9 mouse cellular contexts compared by ENCODE assay signal in genomic region chr15:79438209-79438810, GRCm38 (mm10). TPM values are rescaled to one million over a fixed set of nuclear protein-coding genes. Genes with fewer than 3 reads are reported as not detected.
A peak's percentile ranks its signal among the peaks of the same experiment; 100 is the strongest.
DNase-seq lines count a peak whose midpoint lies in the region; ATAC-seq and TF ChIP-seq lines count a peak whose summit lies in the region.
"Had no signal": no experiment of that assay in that cellular context is flagged by ENCODE, and none has a peak within 500 bp of the region (broad histone marks: within the 10 kb centered on the region; RNA-seq: fewer than 3 reads in every experiment).

No protein-coding gene starts in this region.

- H3K27me3 ChIP-seq in lung, embryonic 15.5 days = no peaks in the 10 kb centered on the region
- no peaks in the 10 kb centered on the region for H3K27me3 ChIP-seq in limb, embryonic 12.5 days
- no peaks in the 10 kb centered on the region for H3K27me3 ChIP-seq in stomach, embryonic 16.5 days (ENCODE audit: control insufficient read depth, insufficient read depth, low read length)

- peaks cover 35% of the 10 kb centered on the region for H3K36me3 ChIP-seq in lung, embryonic 15.5 days
- peaks cover 56% of the 10 kb centered on the region for H3K36me3 ChIP-seq in limb, embryonic 12.5 days
- H3K36me3 ChIP-seq in stomach, embryonic 16.5 days (ENCODE audit: control insufficient read depth, insufficient read depth, low read length) = peaks cover 6% of the 10 kb centered on the region; the same call in 1 of the 2 replicates

- peaks cover 78% of the 10 kb centered on the region for H3K4me1 ChIP-seq in lung, embryonic 15.5 days
- H3K4me1 ChIP-seq in limb, embryonic 12.5 days (replicated peaks) = peaks cover 41% of the 10 kb centered on the region
- H3K4me1 ChIP-seq in stomach, embryonic 16.5 days (ENCODE audit: control insufficient read depth, insufficient read depth, low read length) = peaks cover 49% of the 10 kb centered on the region

- peak; percentile 64 for DNase-seq in adrenal gland, postnatal 14 days
- no peak for DNase-seq in adrenal gland, adult 2 months
- DNase-seq in lung, postnatal 14 days = no peak
- no peak for DNase-seq in spleen, postnatal 14 days (ENCODE audit: low spot score in 2 of 2)
- no peak for DNase-seq in left cerebral cortex, adult 2 months (ENCODE audit: extremely low spot score in 1 of 2, low spot score in 2 of 2)
- DNase-seq: liver, embryonic 13.5 days had no signal

- no peak for ATAC-seq in lung, embryonic 15.5 days (ENCODE audit: borderline replicate concordance, extremely low read depth, low FRiP score, low TSS enrichment)
- no peak for ATAC-seq in limb, embryonic 12.5 days (ENCODE audit: insufficient number of reproducible peaks, insufficient read depth, low FRiP score, low TSS enrichment, low read depth)
- ATAC-seq in stomach, embryonic 16.5 days (ENCODE audit: insufficient read depth, low FRiP score) = no peak

- TF ChIP-seq CTCF in left cerebral cortex, adult 2 months (IDR thresholded peaks at IDR 0.05) = no peak

- no peaks in the 10 kb centered on the region for H3K9me3 ChIP-seq in lung, embryonic 15.5 days
- H3K9me3 ChIP-seq in limb, embryonic 12.5 days = 0 out of 2 replicates have a peak, but pooled peaks cover 6% of the 10 kb centered on the region
- H3K9me3 ChIP-seq in stomach, embryonic 16.5 days (replicated peaks; ENCODE audit: control insufficient read depth, low read length) = no peaks in the 10 kb centered on the region
- H3K9me3 ChIP-seq: liver, embryonic 13.5 days had no signal

- H3K4me3 ChIP-seq in lung, embryonic 15.5 days = no peak overlapping the region
- 0 out of 2 replicates have a peak overlapping the region, but pooled peaks have one; percentile 1 for H3K4me3 ChIP-seq in limb, embryonic 12.5 days (replicated peaks)
- no peak overlapping the region for H3K4me3 ChIP-seq in stomach, embryonic 16.5 days (replicated peaks; ENCODE audit: low read length)
- no peak overlapping the region for H3K4me3 ChIP-seq in left cerebral cortex, adult 2 months
- H3K4me3 ChIP-seq: liver, embryonic 13.5 days had no signal

- 0 out of 2 replicates have a peak overlapping the region, but pooled peaks have one; percentile 10 for H3K9ac ChIP-seq in lung, embryonic 15.5 days
- no peak overlapping the region for H3K9ac ChIP-seq in limb, embryonic 12.5 days (replicated peaks)
- H3K9ac ChIP-seq in stomach, embryonic 16.5 days (ENCODE audit: low read length) = peak overlapping the region; percentile 0; the same call in 1 of the 2 replicates
- H3K9ac ChIP-seq: liver, embryonic 13.5 days had no signal

- H3K27ac ChIP-seq in lung, embryonic 15.5 days = peak overlapping the region; percentile 12; the same call in 1 of the 2 replicates
- H3K27ac ChIP-seq in limb, embryonic 12.5 days = no peak overlapping the region
- 0 out of 2 replicates have a peak overlapping the region, but pooled peaks have one; percentile 6 for H3K27ac ChIP-seq in stomach, embryonic 16.5 days (ENCODE audit: low read length)
- H3K27ac ChIP-seq in left cerebral cortex, adult 2 months = no peak overlapping the region; the same call in 1 of the 2 replicates
- H3K27ac ChIP-seq: liver, embryonic 13.5 days had no signal

- intact Hi-C loops in left cerebral cortex, adult 2 months (cut with DNase I) = no loop called here

- H3K4me2 ChIP-seq in lung, embryonic 15.5 days = peak overlapping the region; percentile 7
- H3K4me2 ChIP-seq in limb, embryonic 12.5 days = peak overlapping the region; percentile 91
- no peak overlapping the region for H3K4me2 ChIP-seq in stomach, embryonic 16.5 days (ENCODE audit: low read depth, low read length)
- H3K4me2 ChIP-seq: liver, embryonic 13.5 days had no signal

- WGBS in lung, embryonic 15.5 days = 71% methylated on average over 6 of the region's 6 CpGs
- WGBS in limb, embryonic 12.5 days = 90% methylated on average over 6 of the region's 6 CpGs
- 71% methylated on average over 6 of the region's 6 CpGs for WGBS in stomach, embryonic 16.5 days

RNA-seq across cellular contexts. Expression of gene Csnk1e, which starts 17.1 kb away (rescaled TPM):
- 66.7 and 85.8 TPM in 2 replicates for total RNA-seq in adrenal gland, postnatal 14 days (2021)
- 10 to 100 TPM; 74.6 to 87.7 TPM for total RNA-seq in adrenal gland, adult 2 months (2021)
- polyA plus RNA-seq in adrenal gland, adult 2 months (2012; rRNA removed) = 59.2 and 65.3 TPM in 2 replicates
- polyA plus RNA-seq in lung, embryonic 15.5 days (2015; fragmentation: Nextera tagmentation; extraction: Ambion mirVana) = 97.2 and 99.0 TPM in 2 replicates
- 148 and 158 TPM in 2 replicates for polyA plus RNA-seq in limb, embryonic 12.5 days (2016; fragmentation: Nextera tagmentation; extraction: Ambion mirVana)
- polyA plus RNA-seq in stomach, embryonic 16.5 days (2015; fragmentation: Nextera tagmentation; extraction: Ambion mirVana) = 34.5 and 35.0 TPM in 2 replicates
- total RNA-seq in left cerebral cortex, adult 2 months (2021) = 100 to 1,000 TPM; 153 to 159 TPM

RNA-seq across cellular contexts. Expression of gene Tmem184b, which starts 34.9 kb away (rescaled TPM):
- 45.2 and 48.0 TPM in 2 replicates for total RNA-seq in adrenal gland, postnatal 14 days (2021)
- total RNA-seq in adrenal gland, adult 2 months (2021) = 10 to 100 TPM; 61.5 to 66.3 TPM
- 255 and 262 TPM in 2 replicates for polyA plus RNA-seq in adrenal gland, adult 2 months (2012; rRNA removed)
- 76.4 and 76.5 TPM in 2 replicates for polyA plus RNA-seq in lung, embryonic 15.5 days (2015; fragmentation: Nextera tagmentation; extraction: Ambion mirVana)
- 54.7 and 63.8 TPM in 2 replicates for polyA plus RNA-seq in limb, embryonic 12.5 days (2016; fragmentation: Nextera tagmentation; extraction: Ambion mirVana)
- 52.7 and 59.6 TPM in 2 replicates for polyA plus RNA-seq in stomach, embryonic 16.5 days (2015; fragmentation: Nextera tagmentation; extraction: Ambion mirVana)
- 10 to 100 TPM; 73.7 to 82.2 TPM for total RNA-seq in left cerebral cortex, adult 2 months (2021)

Comparison
In these comparisons a context has a peak if more than half of its experiments do, and no peak if none do; other contexts are left out.
1. H3K27ac ChIP-seq: peak in lung, embryonic 15.5 days (single experiment) and stomach, embryonic 16.5 days (single experiment); none in limb, embryonic 12.5 days (single experiment) and left cerebral cortex, adult 2 months (single experiment).